Mouse (Mus musculus) forebrain, postnatal 0 days (tissue): ENCODE measurements around the gene Otulin. TPM values are rescaled to one million over a fixed set of nuclear protein-coding genes. Genes with fewer than 3 reads are reported as not detected.

Experiments used
- ATAC-seq: fragments of 200-750 bp; cut with Nextera tagmentation; 2 replicates; pipeline ENCODE4 v1.8.0; 2017; ENCODE audit warnings: mild to moderate bottlenecking, moderate library complexity
- DNase-seq: peaks from one replicate; pipeline ENCODE4 v3.0.0-alpha.2; 2015
- H3K27ac ChIP-seq: fragments of 300-500 bp; sonication (generic); 2 replicates; pipeline ENCODE4 v1.5.1; 2014; ENCODE audit warnings: low read depth, mild to moderate bottlenecking, antibody characterized with exemption, low read length, moderate library complexity, mixed read lengths
- H3K27me3 ChIP-seq: fragments of 300-500 bp; sonication (generic); 2 replicates; pipeline ENCODE4 v1.6.1; 2014; ENCODE audit warnings: mild to moderate bottlenecking, low read length, mixed read lengths; ENCODE audit not compliant: insufficient read depth
- H3K36me3 ChIP-seq: fragments of 300-500 bp; sonication (generic); 2 replicates; pipeline ENCODE4 v1.6.1; 2014; ENCODE audit warnings: mild to moderate bottlenecking, moderate library complexity; ENCODE audit not compliant: insufficient read depth
- H3K4me1 ChIP-seq: fragments of 300-500 bp; sonication (generic); 2 replicates; pipeline ENCODE4 v1.6.1; 2014; ENCODE audit warnings: antibody characterized with exemption; ENCODE audit not compliant: insufficient read depth
- H3K4me2 ChIP-seq: fragments of 300-500 bp; sonication (generic); 2 replicates; pipeline ENCODE4 v1.6.1; 2014; ENCODE audit warnings: low read depth, mild to moderate bottlenecking, moderate library complexity
- H3K4me3 ChIP-seq: fragments of 300-500 bp; sonication (generic); 2 replicates; pipeline ENCODE4 v1.5.1; 2014; ENCODE audit warnings: low read depth, low read length, mixed read lengths
- H3K9ac ChIP-seq: fragments of 300-500 bp; sonication (generic); 2 replicates; pipeline ENCODE4 v1.6.1; 2014; ENCODE audit warnings: mild to moderate bottlenecking
- H3K9me3 ChIP-seq: fragments of 300-500 bp; sonication (generic); 2 replicates; pipeline ENCODE4 v1.6.1; 2016; ENCODE audit warnings: low read length
- CTCF ChIP-seq: sonication (generic); IDR thresholded peaks from 2 replicates; pipeline ENCODE4 v1.5.1; 2016; ENCODE audit warnings: antibody characterized with exemption, control low read depth, low read depth
- WGBS: fragments of 180-500 bp; shearing (Covaris S2); extraction: QIAGEN DNeasy Blood & Tissue Kit; methylation state at CpG from one replicate; pipeline ENCODE4 v1.1.7; 2014; 5-methylcytosine and 5-hydroxymethylcytosine counted together
- polyA plus RNA-seq: library from polyadenylated mRNA; unstranded; fragments of >200 nt; fragmentation: Nextera tagmentation; extraction: Ambion mirVana; gene quantifications from 2 replicates; pipeline ENCODE4 v1.2.1, GENCODE M21; 2015
- total RNA-seq: library from RNA; depleted of rRNA; stranded (reverse); fragments of >200 nt; gene quantifications from 2 replicates; pipeline ENCODE4 v1.2.3, GENCODE M21; 2014

Otulin gene
- total and polyA plus RNA-seq, 2 experiments from 2014 or later, result 25.1 to 27.4 TPM

GRCm38 (mm10) chr15:27564106-27565100 lies 66.1 kb downstream of the Otulin start:
- H3K9me3 ChIP-seq, result no peaks in the 10 kb centered on the region
- DNase-seq (no peak), ATAC-seq (0 out of 2 replicates have a peak, but pooled peaks have one; percentile 19)
- no peak for TF ChIP-seq CTCF
- no peaks in the 10 kb centered on the region for H3K27me3 ChIP-seq
- peaks cover 42% of the 10 kb centered on the region for H3K36me3 ChIP-seq
- no peak overlapping the region for H3K4me2 ChIP-seq
- WGBS, result 57% methylated on average over 14 of the region's 14 CpGs
- no peaks in the 10 kb centered on the region for H3K4me1 ChIP-seq
- H3K4me3 ChIP-seq, result no peak overlapping the region
- H3K27ac ChIP-seq, result no peak overlapping the region
- H3K9ac ChIP-seq, result no peak overlapping the region

- no peak for TF ChIP-seq CTCF
- WGBS, result 88% methylated on average over 11 of the region's 11 CpGs
Observed at GRCm38 (mm10) chr15:27560315-27560714, 70.2 kb downstream of the Otulin start.

DNA sequence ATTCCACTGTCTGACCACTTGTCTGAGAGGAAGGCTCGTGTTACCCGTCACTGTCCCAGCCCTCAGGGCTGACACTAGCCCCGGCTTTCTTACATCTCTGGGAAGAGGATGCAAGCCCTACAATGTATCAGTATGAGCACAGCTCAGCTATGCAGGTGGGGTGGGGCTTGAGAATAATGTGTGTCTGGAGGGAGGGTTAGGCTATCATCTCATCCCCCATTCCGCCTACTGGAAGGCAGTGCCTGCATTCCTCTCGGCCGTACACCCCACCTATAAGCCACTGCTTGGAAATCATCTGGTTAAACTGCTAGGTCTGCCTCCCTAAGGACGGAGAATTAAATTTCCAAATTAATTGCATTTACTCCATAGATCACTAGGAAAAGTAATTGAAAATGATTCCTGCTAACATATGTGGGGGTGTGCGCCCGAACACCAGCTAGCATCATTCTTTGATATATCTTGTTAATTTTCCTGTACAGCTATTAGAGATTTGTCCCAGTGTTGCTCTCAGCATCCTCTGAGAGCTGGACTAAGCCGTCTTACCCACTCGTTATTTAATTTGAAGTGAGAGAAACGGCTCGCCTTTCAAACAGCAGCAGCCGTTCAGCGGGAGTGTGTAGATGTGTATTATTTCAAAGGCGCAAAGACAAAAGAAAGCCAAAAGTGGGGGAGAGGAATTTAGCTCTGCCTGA lies 71.9 kb downstream of the Otulin start:
- Histone ChIP-seq H3K4me2 (peak overlapping the region; percentile 21; the same call in 1 of the 2 replicates), H3K4me3 (no peak overlapping the region), H3K27ac (peak overlapping the region; percentile 67; the same call in 1 of the 2 replicates), H3K27me3 (no peaks in the 10 kb centered on the region), H3K9me3 (no peaks in the 10 kb centered on the region), H3K36me3 (peaks cover 16% of the 10 kb centered on the region), H3K4me1 (no peaks in the 10 kb centered on the region), H3K9ac (no peak overlapping the region)
- no peak for TF ChIP-seq CTCF
- 34% methylated on average over 16 of the region's 16 CpGs for WGBS
- ATAC-seq (peak; percentile 54), DNase-seq (no peak)

More at GRCm38 (mm10) chr15:27560315-27560714, 70.2 kb downstream of the Otulin start:
- DNase-seq (no peak), ATAC-seq (no peak)
- Histone ChIP-seq H3K9ac (no peak overlapping the region), H3K4me3 (no peak overlapping the region), H3K27ac (no peak overlapping the region), H3K4me2 (no peak overlapping the region), H3K36me3 (peaks cover 16% of the 10 kb centered on the region), H3K4me1 (no peaks in the 10 kb centered on the region), H3K9me3 (no peaks in the 10 kb centered on the region), H3K27me3 (no peaks in the 10 kb centered on the region)

DNA sequence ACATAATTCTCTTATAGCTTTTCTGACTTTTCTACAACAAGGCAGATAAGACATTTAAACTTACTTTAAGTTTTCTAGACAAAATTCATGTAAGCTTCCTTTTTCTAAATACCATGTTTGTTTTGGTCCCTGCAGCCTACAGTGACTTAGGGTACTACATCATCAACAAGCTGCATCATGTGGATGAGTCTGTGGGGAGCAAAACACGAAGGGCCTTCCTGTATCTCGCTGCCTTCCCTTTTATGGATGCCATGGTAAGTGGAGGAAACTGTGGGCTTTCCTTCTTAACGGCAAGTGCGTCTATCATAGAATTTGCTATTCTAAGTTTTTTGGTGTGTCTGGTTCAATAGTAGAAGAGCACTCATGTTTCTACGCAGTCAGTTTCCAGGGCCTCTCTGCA lies 76.9 kb downstream of the Otulin start:
- H3K4me3 ChIP-seq, result no peak overlapping the region
- ATAC-seq (no peak), DNase-seq (no peak)
- H3K9me3 ChIP-seq, result no peaks in the 10 kb centered on the region
- H3K36me3 ChIP-seq, result peaks cover 16% of the 10 kb centered on the region
- H3K9ac ChIP-seq, result no peak overlapping the region
- 90% methylated on average over 5 of the region's 5 CpGs for WGBS
- H3K4me1 ChIP-seq, result peaks cover 4% of the 10 kb centered on the region; the same call in 1 of the 2 replicates
- TF ChIP-seq CTCF, result no peak
- H3K4me2 ChIP-seq, result no peak overlapping the region
- no peaks in the 10 kb centered on the region for H3K27me3 ChIP-seq
- no peak overlapping the region for H3K27ac ChIP-seq

- ATAC-seq, result no peak
- DNase-seq, result no peak
Observed at GRCm38 (mm10) chr15:27552129-27552700, 78.3 kb downstream of the Otulin start.

GRCm38 (mm10) chr15:27551117-27552114 lies 79.1 kb downstream of the Otulin start:
- ATAC-seq, result no peak
- H3K4me1 ChIP-seq, result peaks cover 4% of the 10 kb centered on the region; the same call in 1 of the 2 replicates
- no peak overlapping the region for H3K4me2 ChIP-seq
- no peak for TF ChIP-seq CTCF
- H3K27ac ChIP-seq, result no peak overlapping the region
- H3K36me3 ChIP-seq, result peaks cover 5% of the 10 kb centered on the region; the same call in 1 of the 2 replicates
- DNase-seq, result no peak
- WGBS, result 87% methylated on average over 19 of the region's 19 CpGs
- no peaks in the 10 kb centered on the region for H3K9me3 ChIP-seq
- no peaks in the 10 kb centered on the region for H3K27me3 ChIP-seq
- H3K4me3 ChIP-seq, result no peak overlapping the region
- H3K9ac ChIP-seq, result no peak overlapping the region

More at GRCm38 (mm10) chr15:27552129-27552700, 78.3 kb downstream of the Otulin start:
- Histone ChIP-seq H3K9me3 (no peaks in the 10 kb centered on the region), H3K9ac (no peak overlapping the region), H3K27ac (no peak overlapping the region), H3K36me3 (peaks cover 12% of the 10 kb centered on the region), H3K27me3 (no peaks in the 10 kb centered on the region), H3K4me2 (no peak overlapping the region), H3K4me3 (no peak overlapping the region), H3K4me1 (peaks cover 4% of the 10 kb centered on the region; the same call in 1 of the 2 replicates)
- no peak for TF ChIP-seq CTCF
- 91% methylated on average over 10 of the region's 10 CpGs for WGBS
